Mouse (Mus musculus) midbrain, embryonic 10.5 days (tissue): ENCODE data around the gene Egfl8. TPM values are rescaled to one million over a fixed set of nuclear protein-coding genes. Genes with fewer than 3 reads are reported as not detected.

ENCODE experiments used
- DNase-seq: peaks from one replicate; pipeline ENCODE4 v3.0.0-alpha.2; 2017; ENCODE audit warnings: low spot score
- H3K27ac ChIP-seq: fragments of 300-500 bp; sonication (generic); replicated peaks from 2 replicates; pipeline ENCODE4 v1.5.1; 2016; ENCODE audit warnings: mild to moderate bottlenecking
- H3K27me3 ChIP-seq: fragments of 300-500 bp; sonication (generic); 2 replicates; pipeline ENCODE4 v1.6.1; 2016; ENCODE audit warnings: low read depth, mild to moderate bottlenecking; ENCODE audit not compliant: poor library complexity, severe bottlenecking
- H3K36me3 ChIP-seq: fragments of 300-500 bp; sonication (generic); 2 replicates; pipeline ENCODE4 v1.6.1; 2016; ENCODE audit warnings: mild to moderate bottlenecking, moderate library complexity
- H3K4me1 ChIP-seq: fragments of 300-500 bp; sonication (generic); 2 replicates; pipeline ENCODE4 v1.6.1; 2016
- H3K4me3 ChIP-seq: fragments of 300-500 bp; sonication (generic); 2 replicates; pipeline ENCODE4 v1.5.1; 2016; ENCODE audit warnings: mild to moderate bottlenecking, moderate library complexity
- H3K9me3 ChIP-seq: fragments of 300-500 bp; sonication (generic); replicated peaks from 2 replicates; pipeline ENCODE4 v1.6.1; 2016; ENCODE audit warnings: mild to moderate bottlenecking
- WGBS: fragments of 180-500 bp; shearing (Covaris S2); methylation state at CpG from one replicate; pipeline ENCODE4 v1.1.7; 2016; 5-methylcytosine and 5-hydroxymethylcytosine counted together
- polyA plus RNA-seq: library from polyadenylated mRNA; unstranded; fragments of >200 nt; fragmentation: Nextera tagmentation; extraction: Ambion mirVana; gene quantifications from 2 replicates; pipeline ENCODE4 v1.2.1, GENCODE M21; 2016

Egfl8 gene
- polyA plus RNA-seq, 1 experiment from 2014 or later, result 4.3 TPM

DNA sequence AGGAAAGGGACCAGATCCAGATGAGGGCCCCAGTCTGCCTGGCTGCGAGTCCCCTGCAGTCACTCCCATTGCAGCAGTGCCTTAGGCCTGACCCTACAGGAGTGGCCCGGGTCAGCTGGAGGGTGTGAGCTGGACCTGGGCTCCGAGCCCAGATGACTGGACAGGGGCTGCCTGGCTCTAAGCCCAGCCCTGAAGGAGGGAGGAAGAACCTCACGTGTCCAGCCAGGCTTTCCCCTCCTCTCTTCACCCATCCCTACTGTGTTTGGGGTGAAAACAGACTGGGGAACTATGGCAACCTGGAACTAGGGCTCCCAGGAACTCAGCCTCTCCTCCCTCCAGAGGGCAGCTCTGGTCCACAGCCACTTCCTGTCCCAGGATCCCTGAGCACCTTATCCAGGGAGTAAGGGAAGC lies 39.8 kb upstream of the Egfl8 start:
- H3K27me3 ChIP-seq, result peaks cover 21% of the 10 kb centered on the region
- peaks cover 52% of the 10 kb centered on the region for H3K36me3 ChIP-seq
- WGBS, result 73% methylated on average over 4 of the region's 4 CpGs
- H3K4me1 ChIP-seq, result peaks cover 37% of the 10 kb centered on the region
- H3K9me3 ChIP-seq, result no peaks in the 10 kb centered on the region
- no peak overlapping the region for H3K4me3 ChIP-seq
- H3K27ac ChIP-seq, result peak overlapping the region; percentile 3; the same call in 1 of the 2 replicates
- DNase-seq, result no peak

DNA sequence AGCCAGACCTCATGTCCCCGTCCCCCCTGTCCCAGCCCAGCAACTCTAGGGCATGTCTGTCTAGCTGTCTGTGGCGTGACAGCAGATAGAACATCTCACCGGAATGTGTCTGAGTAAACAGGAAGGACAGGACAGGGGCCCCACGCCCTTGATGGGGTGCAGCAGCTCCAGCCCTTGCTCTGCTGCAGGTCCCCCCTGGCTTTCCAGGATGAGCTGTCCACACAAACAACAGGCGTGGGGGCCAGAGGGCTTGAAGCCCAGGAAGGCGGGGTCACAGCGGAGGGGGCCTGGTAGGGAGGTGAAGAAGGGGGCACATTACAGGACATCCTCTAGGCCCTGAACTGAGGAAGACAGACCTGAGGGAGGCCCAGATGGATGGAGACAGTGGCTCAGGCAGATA lies 39.4 kb upstream of the Egfl8 start:
- WGBS, result 91% methylated on average over 7 of the region's 7 CpGs
- no peak for DNase-seq
- Histone ChIP-seq H3K4me1 (peaks cover 32% of the 10 kb centered on the region), H3K36me3 (peaks cover 56% of the 10 kb centered on the region), H3K4me3 (no peak overlapping the region), H3K27ac (peak overlapping the region; percentile 3; the same call in 1 of the 2 replicates), H3K9me3 (no peaks in the 10 kb centered on the region), H3K27me3 (peaks cover 17% of the 10 kb centered on the region)

DNA sequence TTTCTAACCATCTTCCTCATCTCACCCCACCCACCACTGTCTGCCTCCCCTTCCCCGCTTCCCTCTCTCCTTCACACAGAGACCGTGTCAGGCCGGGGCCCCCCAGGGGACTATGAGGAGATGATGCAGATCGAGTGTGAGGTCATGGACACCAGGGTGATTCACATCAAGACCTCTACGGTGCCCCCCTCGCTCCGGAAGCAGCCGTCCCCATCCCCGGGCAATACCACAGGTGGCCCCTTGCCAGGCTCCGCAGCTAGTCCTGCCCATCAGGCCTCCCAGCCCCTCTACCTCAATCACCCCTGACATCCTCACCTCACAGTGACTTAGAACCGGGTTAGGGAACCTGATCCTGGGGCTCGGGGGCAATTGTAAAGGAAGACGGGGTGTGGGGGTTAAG lies 38.6 kb upstream of the Egfl8 start:
- Histone ChIP-seq H3K36me3 (peaks cover 63% of the 10 kb centered on the region), H3K27ac (no peak overlapping the region), H3K9me3 (no peaks in the 10 kb centered on the region)

GRCm38 (mm10) chr17:34653746-34654285 lies 38.0 kb upstream of the Egfl8 start:
- H3K4me1 ChIP-seq, result peaks cover 34% of the 10 kb centered on the region
- 65% methylated on average over 9 of the region's 9 CpGs for WGBS
- peaks cover 69% of the 10 kb centered on the region for H3K36me3 ChIP-seq
- H3K27me3 ChIP-seq, result peaks cover 3% of the 10 kb centered on the region; the same call in 1 of the 2 replicates
- H3K27ac ChIP-seq, result no peak overlapping the region
- H3K4me3 ChIP-seq, result no peak overlapping the region
- DNase-seq, result peak; percentile 53
- H3K9me3 ChIP-seq, result no peaks in the 10 kb centered on the region

More for the DNA sequence above, 38.6 kb upstream of the Egfl8 start:
- H3K4me3 ChIP-seq, result no peak overlapping the region
- peaks cover 9% of the 10 kb centered on the region for H3K27me3 ChIP-seq
- peaks cover 32% of the 10 kb centered on the region for H3K4me1 ChIP-seq
- DNase-seq, result no peak
- 94% methylated on average over 13 of the region's 13 CpGs for WGBS

GRCm38 (mm10) chr17:34652985-34653384 lies 37.2 kb upstream of the Egfl8 start:
- Histone ChIP-seq H3K27ac (no peak overlapping the region), H3K4me1 (peaks cover 42% of the 10 kb centered on the region), H3K4me3 (no peak overlapping the region), H3K9me3 (no peaks in the 10 kb centered on the region), H3K27me3 (no peaks in the 10 kb centered on the region), H3K36me3 (peaks cover 76% of the 10 kb centered on the region)
- DNase-seq, result no peak
- 94% methylated on average over 8 of the region's 8 CpGs for WGBS

DNA sequence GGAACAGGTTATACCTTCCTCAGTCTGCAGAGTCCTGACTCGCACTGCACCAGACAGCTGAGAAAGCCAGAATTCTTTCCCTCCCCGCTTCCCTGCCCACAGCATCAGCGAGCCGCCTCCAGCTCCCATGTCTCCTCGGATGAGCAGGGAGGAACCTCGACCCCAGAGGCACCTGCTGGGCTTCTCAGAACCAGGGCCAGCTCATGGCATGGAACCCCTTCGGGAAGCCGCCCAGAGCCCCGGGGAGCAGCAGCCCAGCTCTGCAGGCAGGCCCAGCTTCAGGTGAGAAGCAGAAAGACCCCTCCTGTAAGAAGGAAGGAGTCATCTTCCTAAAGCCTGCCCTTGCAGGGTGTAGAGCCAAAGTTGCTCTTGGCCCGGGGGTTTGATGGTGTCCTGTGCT lies 36.8 kb upstream of the Egfl8 start:
- Histone ChIP-seq H3K36me3 (peaks cover 76% of the 10 kb centered on the region), H3K27ac (no peak overlapping the region), H3K27me3 (no peaks in the 10 kb centered on the region), H3K4me3 (no peak overlapping the region), H3K4me1 (peaks cover 45% of the 10 kb centered on the region), H3K9me3 (no peaks in the 10 kb centered on the region)
- WGBS, result 93% methylated on average over 10 of the region's 10 CpGs
- no peak for DNase-seq

DNA sequence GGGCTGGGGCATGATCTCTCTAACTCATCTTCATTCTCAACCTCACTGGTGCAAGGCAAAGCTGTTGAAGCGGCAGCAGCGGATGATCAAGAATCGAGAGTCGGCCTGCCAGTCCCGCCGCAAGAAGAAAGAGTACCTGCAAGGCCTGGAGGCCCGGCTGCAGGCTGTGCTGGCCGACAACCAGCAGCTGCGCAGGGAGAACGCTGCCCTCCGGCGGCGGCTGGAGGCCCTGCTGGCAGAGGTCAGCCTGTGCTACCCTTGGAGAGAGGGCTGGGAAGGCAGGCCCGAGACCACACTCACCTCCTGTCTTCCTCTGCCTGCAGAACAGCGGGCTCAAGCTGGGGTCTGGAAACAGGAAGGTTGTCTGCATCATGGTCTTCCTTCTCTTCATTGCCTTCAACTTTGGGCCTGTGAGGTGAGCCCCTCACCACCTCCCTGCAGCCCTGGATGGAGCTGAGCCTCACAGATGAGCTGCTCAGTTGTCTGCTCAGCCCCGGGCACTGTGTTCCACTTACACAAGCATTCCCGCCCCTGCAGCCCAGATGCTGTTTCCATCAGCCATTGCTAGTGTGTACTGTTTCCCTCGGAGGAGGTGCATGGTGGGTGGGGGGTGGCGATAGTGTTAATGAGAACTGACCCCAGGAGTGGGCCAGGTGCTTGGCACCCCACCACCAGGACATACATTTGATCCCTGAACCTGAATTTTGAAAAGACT lies 35.9 kb upstream of the Egfl8 start:
- peak; percentile 60 for DNase-seq
- Histone ChIP-seq H3K27ac (no peak overlapping the region), H3K36me3 (peaks cover 76% of the 10 kb centered on the region), H3K4me3 (no peak overlapping the region), H3K27me3 (no peaks in the 10 kb centered on the region), H3K4me1 (peaks cover 38% of the 10 kb centered on the region), H3K9me3 (no peaks in the 10 kb centered on the region)
- 53% methylated on average over 19 of the region's 19 CpGs for WGBS

GRCm38 (mm10) chr17:34650781-34651180 lies 35.0 kb upstream of the Egfl8 start:
- Histone ChIP-seq H3K9me3 (no peaks in the 10 kb centered on the region), H3K27me3 (no peaks in the 10 kb centered on the region), H3K4me1 (peaks cover 38% of the 10 kb centered on the region), H3K27ac (no peak overlapping the region), H3K4me3 (no peak overlapping the region), H3K36me3 (peaks cover 83% of the 10 kb centered on the region)
- no peak for DNase-seq
- 92% methylated on average over 14 of the region's 14 CpGs for WGBS

DNA sequence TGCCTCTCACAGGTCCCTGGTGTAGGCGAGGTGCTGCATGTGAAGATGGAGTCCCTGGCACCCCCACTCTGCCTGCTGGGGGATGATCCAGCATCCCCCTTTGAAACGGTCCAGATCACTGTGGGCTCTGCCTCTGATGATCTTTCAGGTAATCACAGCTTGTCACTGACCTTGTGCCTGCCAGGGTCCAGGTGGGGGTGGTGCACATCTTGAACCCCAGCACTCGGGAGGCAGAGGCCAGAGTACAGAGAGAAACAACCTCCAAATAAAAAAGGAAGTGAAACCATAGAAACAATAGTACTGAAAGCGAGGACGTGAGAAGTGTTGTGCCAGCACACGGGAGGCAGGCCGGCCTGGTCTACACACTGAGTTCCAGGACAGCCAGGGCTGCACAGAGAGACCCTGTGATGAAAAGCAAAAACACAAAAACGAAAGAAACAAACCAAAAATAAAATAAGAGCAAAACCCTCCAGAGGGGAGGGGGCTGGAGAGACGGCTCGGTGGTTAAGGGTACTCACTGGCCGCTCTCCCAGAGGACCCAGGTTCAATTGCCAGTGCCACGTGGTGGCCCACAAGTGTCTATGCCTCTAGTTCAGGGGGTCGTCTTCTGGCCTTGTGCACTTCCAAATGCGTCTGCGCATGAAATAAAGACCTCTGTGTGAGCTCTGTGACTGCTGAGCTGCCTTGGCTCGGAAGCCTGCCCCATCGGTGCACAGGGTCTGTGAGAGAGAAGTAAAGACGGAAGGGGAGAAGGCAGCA lies 33.5 kb upstream of the Egfl8 start:
- Histone ChIP-seq H3K4me1 (peaks cover 42% of the 10 kb centered on the region), H3K9me3 (no peaks in the 10 kb centered on the region), H3K27ac (no peak overlapping the region), H3K4me3 (0 out of 2 replicates have a peak overlapping the region, but pooled peaks have one; percentile 82), H3K27me3 (no peaks in the 10 kb centered on the region), H3K36me3 (peaks cover 73% of the 10 kb centered on the region)
- WGBS, result 91% methylated on average over 18 of the region's 18 CpGs
- no peak for DNase-seq

DNA sequence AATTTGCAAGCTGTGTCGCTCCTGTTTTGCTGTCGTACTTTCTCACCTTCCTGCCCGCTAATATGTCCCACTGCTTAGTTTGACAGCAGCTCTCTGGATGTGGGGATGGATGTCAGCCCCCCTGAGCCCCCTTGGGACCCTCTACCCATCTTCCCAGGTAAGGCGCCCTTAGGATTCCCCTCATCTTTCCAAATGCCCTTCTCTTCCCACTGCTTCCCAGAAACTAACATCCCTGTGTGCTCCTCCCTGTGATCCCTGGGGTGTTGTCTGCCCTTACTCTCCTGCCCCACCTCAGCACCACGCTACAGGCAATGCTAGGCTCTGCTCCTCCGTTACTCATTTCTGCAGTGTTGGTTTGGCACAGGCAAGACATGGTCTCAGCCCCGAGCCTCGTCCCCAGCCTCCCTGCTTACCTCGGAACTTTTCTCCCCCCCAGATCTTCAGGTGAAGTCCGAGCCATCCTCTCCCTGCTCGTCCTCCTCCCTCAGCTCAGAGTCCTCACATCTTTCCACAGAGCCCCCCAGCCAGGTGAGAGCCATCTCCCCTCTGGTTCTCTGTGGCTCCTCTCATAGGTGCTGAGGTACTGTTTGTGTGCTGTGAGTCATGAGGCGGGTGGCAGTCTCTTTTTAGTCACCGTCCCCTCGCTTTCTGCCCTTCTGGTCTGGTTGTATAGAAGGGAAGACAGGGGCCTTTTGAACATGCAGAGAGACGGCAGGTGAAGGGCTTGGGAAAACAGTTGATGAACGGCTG lies 32.5 kb upstream of the Egfl8 start:
- H3K9me3 ChIP-seq, result no peaks in the 10 kb centered on the region
- 87% methylated on average over 16 of the region's 16 CpGs for WGBS
- no peak overlapping the region for H3K27ac ChIP-seq
- H3K36me3 ChIP-seq, result peaks cover 63% of the 10 kb centered on the region
- no peaks in the 10 kb centered on the region for H3K27me3 ChIP-seq
- peaks cover 42% of the 10 kb centered on the region for H3K4me1 ChIP-seq
- DNase-seq, result no peak
- H3K4me3 ChIP-seq, result peak overlapping the region; percentile 82

- no peaks in the 10 kb centered on the region for H3K9me3 ChIP-seq
- 1% methylated on average over 66 of the region's 66 CpGs for WGBS
- peak within 1 kb of the TSS; percentile 93 for H3K27ac ChIP-seq
- no peaks in the 10 kb centered on the region for H3K27me3 ChIP-seq
- peak within 1 kb of the TSS; percentile 82 for H3K4me3 ChIP-seq
- peak; percentile 96 for DNase-seq
- H3K36me3 ChIP-seq, result peaks cover 51% of the 10 kb centered on the region
- H3K4me1 ChIP-seq, result peaks cover 42% of the 10 kb centered on the region
Observed at GRCm38 (mm10) chr17:34646906-34647787, 31.4 kb upstream of the Egfl8 start, which contains the start of gene Atf6b. Gene Atf6b, plus strand, starts transcription at chr17:34647146.
